Mouse (Mus musculus) lung, adult 2 months (tissue): ENCODE measurements around the gene Cep63.

Experiments used
- CTCF ChIP-seq: fragments of 200-500 bp; IDR thresholded peaks from 2 replicates; pipeline ENCODE4 v1.5.1; 2011; ENCODE audit warnings: mild to moderate bottlenecking, low read length, control low read depth; ENCODE audit not compliant: insufficient read depth
- POLR2A ChIP-seq: fragments of 200-500 bp; IDR thresholded peaks from 2 replicates; pipeline ENCODE4 v1.6.1; 2011; ENCODE audit warnings: low read depth, mild to moderate bottlenecking, control low read depth, low read length, borderline replicate concordance; ENCODE audit errors: extremely low read depth

DNA sequence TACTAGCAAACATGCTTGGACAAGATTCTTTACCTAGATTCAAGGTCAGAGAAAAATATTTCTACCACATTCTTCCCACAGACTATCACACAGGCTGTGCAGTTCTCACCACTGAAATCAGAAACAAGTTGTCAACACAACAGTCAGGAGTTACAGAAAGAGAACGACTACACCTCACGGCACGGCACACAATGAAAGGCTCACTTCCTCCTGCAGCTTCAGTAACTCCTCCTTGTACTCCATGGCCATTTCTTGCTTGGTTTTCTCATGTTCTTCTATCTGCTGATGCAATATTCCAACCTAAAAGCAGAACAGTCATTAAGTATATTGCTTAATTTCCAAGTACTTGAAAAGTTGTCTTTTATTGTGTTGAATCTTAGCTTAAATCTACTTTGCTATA lies 11.3 kb downstream of the Cep63 start:
- no peak for TF ChIP-seq POLR2A
- no peak for TF ChIP-seq CTCF
